Mouse (Mus musculus): ENCODE measurements around the gene Ugt1a7c. TPM values are rescaled to one million over a fixed set of nuclear protein-coding genes. Genes with fewer than 3 reads are reported as not detected.

Ugt1a7c gene
- polyA plus RNA-seq, 1 experiment from 2014 or later, result 10.7 TPM

- no peak overlapping the region for H3K27ac ChIP-seq
- H3K36me3 ChIP-seq (ENCODE audit: insufficient read depth, low read length), result no peaks in the 10 kb centered on the region
- no peak for ATAC-seq (replicated peaks; ENCODE audit: low FRiP score, low read depth)
- H3K4me2 ChIP-seq (ENCODE audit: low read length), result no peak overlapping the region
- no peaks in the 10 kb centered on the region for H3K4me1 ChIP-seq (replicated peaks; ENCODE audit: insufficient read depth, low read length)
- no peak overlapping the region for H3K4me3 ChIP-seq (replicated peaks; ENCODE audit: low read depth, low read length)
- 44% methylated on average over 2 of the region's 2 CpGs for WGBS
- no peak for DNase-seq (ENCODE audit: low spot score)
- no peaks in the 10 kb centered on the region for H3K27me3 ChIP-seq (ENCODE audit: insufficient read depth, low read length)
- peaks cover 38% of the 10 kb centered on the region for H3K9me3 ChIP-seq (replicated peaks; ENCODE audit: low read length)
- no peak for TF ChIP-seq CTCF (IDR thresholded peaks at IDR 0.05; ENCODE audit: low read depth)
- H3K9ac ChIP-seq (ENCODE audit: low read depth, low read length), result no peak overlapping the region
Measured at GRCm38 (mm10) chr1:88247660-88248059, 152.8 kb downstream of the Ugt1a7c start.

GRCm38 (mm10) chr1:88248658-88249057, 153.8 kb downstream of the Ugt1a7c start:
- Histone ChIP-seq H3K27ac (no peak overlapping the region), H3K4me3 (replicated peaks; ENCODE audit: low read depth, low read length) (no peak overlapping the region), H3K36me3 (ENCODE audit: insufficient read depth, low read length) (no peaks in the 10 kb centered on the region), H3K9ac (ENCODE audit: low read depth, low read length) (no peak overlapping the region), H3K27me3 (ENCODE audit: insufficient read depth, low read length) (no peaks in the 10 kb centered on the region), H3K4me2 (ENCODE audit: low read length) (no peak overlapping the region), H3K4me1 (replicated peaks; ENCODE audit: insufficient read depth, low read length) (no peaks in the 10 kb centered on the region), H3K9me3 (replicated peaks; ENCODE audit: low read length) (peaks cover 38% of the 10 kb centered on the region)
- no peak for TF ChIP-seq CTCF (IDR thresholded peaks at IDR 0.05; ENCODE audit: low read depth)
- ATAC-seq (replicated peaks; ENCODE audit: low FRiP score, low read depth) (no peak), DNase-seq (ENCODE audit: low spot score) (no peak)
- WGBS, result 70% methylated on average over 4 of the region's 4 CpGs

GRCm38 (mm10) chr1:88249596-88249995, 154.7 kb downstream of the Ugt1a7c start:
- Histone ChIP-seq H3K4me1 (replicated peaks; ENCODE audit: insufficient read depth, low read length) (no peaks in the 10 kb centered on the region), H3K27me3 (ENCODE audit: insufficient read depth, low read length) (no peaks in the 10 kb centered on the region), H3K9ac (ENCODE audit: low read depth, low read length) (no peak overlapping the region), H3K9me3 (replicated peaks; ENCODE audit: low read length) (peaks cover 38% of the 10 kb centered on the region), H3K4me2 (ENCODE audit: low read length) (no peak overlapping the region), H3K36me3 (ENCODE audit: insufficient read depth, low read length) (no peaks in the 10 kb centered on the region), H3K4me3 (replicated peaks; ENCODE audit: low read depth, low read length) (no peak overlapping the region), H3K27ac (no peak overlapping the region)
- WGBS, result 75% methylated on average over 7 of the region's 7 CpGs
- no peak for TF ChIP-seq CTCF (IDR thresholded peaks at IDR 0.05; ENCODE audit: low read depth)
- DNase-seq (ENCODE audit: low spot score) (no peak), ATAC-seq (replicated peaks; ENCODE audit: low FRiP score, low read depth) (no peak)

GRCm38 (mm10) chr1:88250023-88250422, 155.2 kb downstream of the Ugt1a7c start:
- no peaks in the 10 kb centered on the region for H3K4me1 ChIP-seq (replicated peaks; ENCODE audit: insufficient read depth, low read length)
- H3K9me3 ChIP-seq (replicated peaks; ENCODE audit: low read length), result peaks cover 35% of the 10 kb centered on the region
- ATAC-seq (replicated peaks; ENCODE audit: low FRiP score, low read depth) (no peak), DNase-seq (ENCODE audit: low spot score) (no peak)
- no peak overlapping the region for H3K9ac ChIP-seq (ENCODE audit: low read depth, low read length)
- H3K36me3 ChIP-seq (ENCODE audit: insufficient read depth, low read length), result no peaks in the 10 kb centered on the region
- 83% methylated on average over 5 of the region's 5 CpGs for WGBS
- no peaks in the 10 kb centered on the region for H3K27me3 ChIP-seq (ENCODE audit: insufficient read depth, low read length)
- no peak overlapping the region for H3K4me3 ChIP-seq (replicated peaks; ENCODE audit: low read depth, low read length)
- no peak overlapping the region for H3K4me2 ChIP-seq (ENCODE audit: low read length)
- no peak for TF ChIP-seq CTCF (IDR thresholded peaks at IDR 0.05; ENCODE audit: low read depth)
- H3K27ac ChIP-seq, result no peak overlapping the region

- Histone ChIP-seq H3K36me3 (ENCODE audit: insufficient read depth, low read length) (no peaks in the 10 kb centered on the region), H3K4me2 (ENCODE audit: low read length) (no peak overlapping the region), H3K4me3 (replicated peaks; ENCODE audit: low read depth, low read length) (no peak overlapping the region), H3K9me3 (replicated peaks; ENCODE audit: low read length) (peaks cover 17% of the 10 kb centered on the region), H3K27ac (no peak overlapping the region), H3K4me1 (replicated peaks; ENCODE audit: insufficient read depth, low read length) (no peaks in the 10 kb centered on the region), H3K27me3 (ENCODE audit: insufficient read depth, low read length) (no peaks in the 10 kb centered on the region), H3K9ac (ENCODE audit: low read depth, low read length) (no peak overlapping the region)
- DNase-seq (ENCODE audit: low spot score), result no peak
- 62% methylated on average over 8 of the region's 8 CpGs for WGBS
- ATAC-seq (replicated peaks; ENCODE audit: low FRiP score, low read depth), result 0 out of 2 replicates have a peak, but pooled peaks have one; percentile 8
- no peak for TF ChIP-seq CTCF (IDR thresholded peaks at IDR 0.05; ENCODE audit: low read depth)
Measured at GRCm38 (mm10) chr1:88253106-88253505, 158.2 kb downstream of the Ugt1a7c start.

- Histone ChIP-seq H3K4me2 (ENCODE audit: low read length) (no peak overlapping the region), H3K4me1 (replicated peaks; ENCODE audit: insufficient read depth, low read length) (no peaks in the 10 kb centered on the region), H3K9me3 (replicated peaks; ENCODE audit: low read length) (peaks cover 17% of the 10 kb centered on the region), H3K36me3 (ENCODE audit: insufficient read depth, low read length) (no peaks in the 10 kb centered on the region), H3K4me3 (replicated peaks; ENCODE audit: low read depth, low read length) (no peak overlapping the region), H3K27ac (no peak overlapping the region), H3K9ac (ENCODE audit: low read depth, low read length) (no peak overlapping the region), H3K27me3 (ENCODE audit: insufficient read depth, low read length) (no peaks in the 10 kb centered on the region)
- WGBS, result 70% methylated on average over 6 of the region's 6 CpGs
- DNase-seq (ENCODE audit: low spot score), result no peak
- ATAC-seq (replicated peaks; ENCODE audit: low FRiP score, low read depth), result no peak
- no peak for TF ChIP-seq CTCF (IDR thresholded peaks at IDR 0.05; ENCODE audit: low read depth)
Measured at GRCm38 (mm10) chr1:88253540-88253939, 158.7 kb downstream of the Ugt1a7c start.

GRCm38 (mm10) chr1:88254793-88255465, 160.1 kb downstream of the Ugt1a7c start:
- H3K27ac ChIP-seq, result no peak overlapping the region
- H3K9ac ChIP-seq (ENCODE audit: low read depth, low read length), result no peak overlapping the region
- no peak overlapping the region for H3K4me2 ChIP-seq (ENCODE audit: low read length)
- H3K27me3 ChIP-seq (ENCODE audit: insufficient read depth, low read length), result no peaks in the 10 kb centered on the region
- DNase-seq (ENCODE audit: low spot score), result no peak
- H3K36me3 ChIP-seq (ENCODE audit: insufficient read depth, low read length), result 0 out of 2 replicates have a peak, but pooled peaks cover 2% of the 10 kb centered on the region
- H3K9me3 ChIP-seq (replicated peaks; ENCODE audit: low read length), result peaks cover 16% of the 10 kb centered on the region
- TF ChIP-seq CTCF (IDR thresholded peaks at IDR 0.05; ENCODE audit: low read depth), result no peak
- no peak overlapping the region for H3K4me3 ChIP-seq (replicated peaks; ENCODE audit: low read depth, low read length)
- H3K4me1 ChIP-seq (replicated peaks; ENCODE audit: insufficient read depth, low read length), result peaks cover 8% of the 10 kb centered on the region
- 79% methylated on average over 12 of the region's 12 CpGs for WGBS
- no peak for ATAC-seq (replicated peaks; ENCODE audit: low FRiP score, low read depth)

Measured in kidney, postnatal 0 days (tissue).